Mouse (Mus musculus): ENCODE measurements at regions not wholly inside any gene's neighbourhood (a gene's known extent, or its start where the extent isn't known, plus 50 kb on each side); places are given as distances from the start of the nearest gene placed in this dataset.

GRCm38 (mm10) chr13:31340363-31340948, 215.5 kb upstream of the Foxq1 start:
- TF ChIP-seq CTCF (IDR thresholded peaks at IDR 0.05; ENCODE audit: low read depth, low read length) (no peak), POLR2A (IDR thresholded peaks at IDR 0.05; ENCODE audit: borderline replicate concordance, low read depth, low read length) (no peak)

Measured in bone marrow macrophage, adult 2 months (primary cell).